Comparison of ENCODE assay signal across 8 mouse cellular contexts in genomic region chr10:60418137-60418536, GRCm38 (mm10). TPM values are rescaled to one million over a fixed set of nuclear protein-coding genes. Genes with fewer than 3 reads are reported as not detected.
A peak's percentile ranks its signal among the peaks of the same experiment; 100 is the strongest.
DNase-seq lines count a peak whose midpoint lies in the region; ATAC-seq lines count a peak whose summit lies in the region.

No protein-coding gene starts in this region.

- no peaks in the 10 kb centered on the region for H3K36me3 ChIP-seq in liver, embryonic 12.5 days
- no peaks in the 10 kb centered on the region for H3K36me3 ChIP-seq in liver, embryonic 13.5 days

- no peak overlapping the region for H3K4me3 ChIP-seq in liver, embryonic 12.5 days
- H3K4me3 ChIP-seq in liver, embryonic 13.5 days (replicated peaks) = no peak overlapping the region

- H3K27ac ChIP-seq in liver, embryonic 12.5 days = no peak overlapping the region
- H3K27ac ChIP-seq in liver, embryonic 13.5 days = no peak overlapping the region

- no peak for ATAC-seq in liver, embryonic 12.5 days
- no peak for ATAC-seq in liver, embryonic 13.5 days (ENCODE audit: low read depth)

- H3K4me1 ChIP-seq in liver, embryonic 12.5 days = no peaks in the 10 kb centered on the region
- H3K4me1 ChIP-seq in liver, embryonic 13.5 days (replicated peaks) = no peaks in the 10 kb centered on the region

- H3K9ac ChIP-seq in liver, embryonic 12.5 days = no peak overlapping the region
- no peak overlapping the region for H3K9ac ChIP-seq in liver, embryonic 13.5 days

- no peaks in the 10 kb centered on the region for H3K9me3 ChIP-seq in liver, embryonic 12.5 days (replicated peaks)
- no peaks in the 10 kb centered on the region for H3K9me3 ChIP-seq in liver, embryonic 13.5 days (replicated peaks)

- no peaks in the 10 kb centered on the region for H3K27me3 ChIP-seq in liver, embryonic 12.5 days (replicated peaks)
- no peaks in the 10 kb centered on the region for H3K27me3 ChIP-seq in liver, embryonic 13.5 days

- H3K4me2 ChIP-seq in liver, embryonic 12.5 days = no peak overlapping the region
- H3K4me2 ChIP-seq in liver, embryonic 13.5 days = no peak overlapping the region

- WGBS in liver, embryonic 12.5 days (ENCODE audit: insufficient replicate concordance) = 3% methylated on average over 3 of the region's 3 CpGs
- WGBS in liver, embryonic 13.5 days (ENCODE audit: insufficient replicate concordance) = 17% methylated on average over 3 of the region's 3 CpGs

- DNase-seq in liver = peak; percentile 68
- DNase-seq in cerebellum, adult 11-12 months = peak; percentile 16
- DNase-seq in forelimb bud, embryonic 11.5 days (ENCODE audit: low read depth, low spot score) = peak; percentile 70
- peak; percentile 37 to 74 for DNase-seq in kidney, adult 8-10 months
- peak; percentile 23 for DNase-seq in liver, embryonic 13.5 days
- DNase-seq in ovary, postnatal 14 days (ENCODE audit: low spot score) = peak; percentile 62
- peak; percentile 73 for DNase-seq in thymus, postnatal 0 days (ENCODE audit: low spot score)

RNA-seq across cellular contexts. Expression of gene Gm17455, which starts 18.6 kb away (rescaled TPM):
- polyA plus RNA-seq in liver, embryonic 12.5 days (2016; fragmentation: Nextera tagmentation; extraction: Ambion mirVana) = 0.57 TPM in 1 of 2 replicates, not detected in the other
- not detected in 2 replicates for polyA plus RNA-seq in liver, embryonic 13.5 days (2015; fragmentation: Nextera tagmentation; extraction: Ambion mirVana)
- 0.31 and 0.52 TPM in 2 replicates for polyA plus RNA-seq in thymus, postnatal 0 days (2015; fragmentation: Nextera tagmentation; extraction: Ambion mirVana)

Comparison
In these comparisons a context has a peak if more than half of its experiments do, and no peak if none do; other contexts are left out.
1. DNase-seq: peak in every context shown above with its lines; median percentile 73 in thymus, postnatal 0 days; 70 in forelimb bud, embryonic 11.5 days; 68 in liver; 62 in ovary, postnatal 14 days; 56 in kidney, adult 8-10 months; 23 in liver, embryonic 13.5 days; 16 in cerebellum, adult 11-12 months.